Mouse (Mus musculus): ENCODE results near the gene Sigirr.

- TF ChIP-seq CTCF (IDR thresholded peaks at IDR 0.05; ENCODE audit: low read depth, low read length) (no peak), EP300 (IDR thresholded peaks at IDR 0.05; ENCODE audit: insufficient read depth, low read depth, low read length) (no peak)
These were observed 53.3 kb downstream of the Sigirr start for GRCm38 (mm10) chr7:141046931-141047580.
